Mouse (Mus musculus): ENCODE measurements at regions not wholly inside any gene's neighbourhood (a gene's known extent, or its start where the extent isn't known, plus 50 kb on each side); places are given as distances from the start of the nearest gene placed in this dataset.

- no peak for DNase-seq
These were observed 310.4 kb downstream of the Gm10295 start for GRCm38 (mm10) chr7:71040846-71041245.

GRCm38 (mm10) chr7:71038537-71038936, 312.7 kb downstream of the Gm10295 start:
- no peak for DNase-seq

- no peak for DNase-seq
These were observed 318.2 kb downstream of the Gm10295 start for GRCm38 (mm10) chr7:71033121-71033520.

GRCm38 (mm10) chr7:71023946-71024610, 327.2 kb downstream of the Gm10295 start:
- DNase-seq, result no peak

- DNase-seq, result no peak
These were observed 327.9 kb downstream of the Gm10295 start for GRCm38 (mm10) chr7:71023253-71023945.

Data from layer of hippocampus, adult 9-11 months (tissue).